Comparison of ENCODE assay signal across 29 mouse cellular contexts in genomic region chr2:25846516-25846915, GRCm38 (mm10). TPM values are rescaled to one million over a fixed set of nuclear protein-coding genes. Genes with fewer than 3 reads are reported as not detected.
DNase-seq lines count a peak whose midpoint lies in the region; ATAC-seq lines count a peak whose summit lies in the region.
"Had no signal": no experiment of that assay in that cellular context is flagged by ENCODE, and none has a peak within 500 bp of the region (broad histone marks: within the 10 kb centered on the region; RNA-seq: fewer than 3 reads in every experiment).

No protein-coding gene starts in this region.

- DNase-seq in embryonic facial prominence, embryonic 10.5 days (ENCODE audit: low spot score), result no peak
- DNase-seq in embryonic facial prominence, embryonic 14.5 days (ENCODE audit: low spot score), result peak; percentile 37
- DNase-seq in testis, postnatal 10 days (ENCODE audit: low spot score), result peak; percentile 64
- DNase-seq in thymus, postnatal 25 days, result no peak
- no peak for DNase-seq in lung, postnatal 36 days
- DNase-seq: adrenal gland, adult 8-10 months; adrenal gland, postnatal 25 days; cerebellum, adult 11-12 months; cerebellum, adult 9-10 months; gastrocnemius, postnatal 10 days; gastrocnemius, postnatal 36 days; heart, adult 2 months; heart, postnatal 14 days; heart, postnatal 4 days had no signal

- ATAC-seq in embryonic facial prominence, embryonic 12.5 days (ENCODE audit: insufficient number of reproducible peaks, insufficient read depth, low FRiP score, low TSS enrichment), result no peak
- peak; percentile 60; the same call in 1 of the 2 replicates for ATAC-seq in embryonic facial prominence, embryonic 14.5 days (ENCODE audit: low read depth)
- ATAC-seq: activated CD4-positive, CD25-positive, alpha-beta regulatory T cell, adult 4 months; CD4-positive, CD25-positive, alpha-beta regulatory T cell, adult 4 months; forebrain, embryonic 13.5 days; forebrain, embryonic 16.5 days had no signal

- WGBS in embryonic facial prominence, embryonic 12.5 days, result 76% methylated on average over 8 of the region's 8 CpGs
- WGBS in embryonic facial prominence, embryonic 10.5 days, result 86% methylated on average over 8 of the region's 8 CpGs
- WGBS in embryonic facial prominence, embryonic 14.5 days, result 55% methylated on average over 8 of the region's 8 CpGs

- H3K27ac ChIP-seq in embryonic facial prominence, embryonic 12.5 days, result 0 out of 2 replicates have a peak overlapping the region, but pooled peaks have one; percentile 11
- no peak overlapping the region for H3K27ac ChIP-seq in embryonic facial prominence, embryonic 10.5 days (replicated peaks)
- no peak overlapping the region for H3K27ac ChIP-seq in embryonic facial prominence, embryonic 14.5 days (replicated peaks; ENCODE audit: low read depth, low read length)
- H3K27ac ChIP-seq: embryonic facial prominence, embryonic 13.5 days; forebrain, embryonic 10.5 days; forebrain, embryonic 13.5 days; heart, adult 2 months; heart, embryonic 10.5 days; heart, embryonic 13.5 days; hindbrain, embryonic 15.5 days had no signal

- H3K36me3 ChIP-seq in embryonic facial prominence, embryonic 12.5 days, result no peaks in the 10 kb centered on the region
- no peaks in the 10 kb centered on the region for H3K36me3 ChIP-seq in embryonic facial prominence, embryonic 10.5 days (replicated peaks)
- H3K36me3 ChIP-seq in embryonic facial prominence, embryonic 14.5 days (ENCODE audit: control insufficient read depth, insufficient read depth, low read length), result no peaks in the 10 kb centered on the region
- H3K36me3 ChIP-seq: embryonic facial prominence, embryonic 13.5 days; forebrain, embryonic 10.5 days; heart, embryonic 10.5 days; heart, embryonic 13.5 days; hindbrain, embryonic 15.5 days had no signal

- H3K4me2 ChIP-seq in embryonic facial prominence, embryonic 12.5 days (replicated peaks), result no peak overlapping the region
- no peak overlapping the region for H3K4me2 ChIP-seq in embryonic facial prominence, embryonic 14.5 days (ENCODE audit: low read depth, low read length)
- H3K4me2 ChIP-seq: embryonic facial prominence, embryonic 13.5 days; forebrain, embryonic 13.5 days; heart, embryonic 13.5 days; hindbrain, embryonic 15.5 days had no signal

- H3K27me3 ChIP-seq in embryonic facial prominence, embryonic 12.5 days, result no peaks in the 10 kb centered on the region
- H3K27me3 ChIP-seq in embryonic facial prominence, embryonic 10.5 days (replicated peaks; ENCODE audit: low read depth, poor library complexity, severe bottlenecking), result no peaks in the 10 kb centered on the region
- no peaks in the 10 kb centered on the region for H3K27me3 ChIP-seq in embryonic facial prominence, embryonic 14.5 days (replicated peaks; ENCODE audit: control insufficient read depth, insufficient read depth, low read length)
- H3K27me3 ChIP-seq: embryonic facial prominence, embryonic 13.5 days; forebrain, embryonic 13.5 days; hindbrain, embryonic 15.5 days had no signal

- H3K9me3 ChIP-seq in embryonic facial prominence, embryonic 12.5 days, result no peaks in the 10 kb centered on the region
- H3K9me3 ChIP-seq in embryonic facial prominence, embryonic 10.5 days, result no peaks in the 10 kb centered on the region
- H3K9me3 ChIP-seq in embryonic facial prominence, embryonic 14.5 days (ENCODE audit: control insufficient read depth, low read length), result no peaks in the 10 kb centered on the region
- H3K9me3 ChIP-seq: embryonic facial prominence, embryonic 13.5 days; forebrain, embryonic 10.5 days; forebrain, embryonic 13.5 days; heart, embryonic 10.5 days; heart, embryonic 13.5 days; hindbrain, embryonic 15.5 days had no signal

- no peaks in the 10 kb centered on the region for H3K4me1 ChIP-seq in embryonic facial prominence, embryonic 12.5 days
- 0 out of 2 replicates have a peak, but pooled peaks cover under 1% of the 10 kb centered on the region for H3K4me1 ChIP-seq in embryonic facial prominence, embryonic 10.5 days
- H3K4me1 ChIP-seq in embryonic facial prominence, embryonic 14.5 days (ENCODE audit: control insufficient read depth, insufficient read depth, low read length), result 0 out of 2 replicates have a peak, but pooled peaks cover 5% of the 10 kb centered on the region
- H3K4me1 ChIP-seq: heart, embryonic 10.5 days; heart, embryonic 13.5 days; hindbrain, embryonic 15.5 days had no signal

- no peak overlapping the region for H3K4me3 ChIP-seq in embryonic facial prominence, embryonic 12.5 days
- H3K4me3 ChIP-seq in embryonic facial prominence, embryonic 10.5 days, result no peak overlapping the region
- H3K4me3 ChIP-seq in embryonic facial prominence, embryonic 14.5 days (ENCODE audit: low read depth, low read length), result no peak overlapping the region
- H3K4me3 ChIP-seq: embryonic facial prominence, embryonic 13.5 days; forebrain, embryonic 10.5 days; forebrain, embryonic 13.5 days; heart, adult 2 months; heart, embryonic 10.5 days; heart, embryonic 13.5 days; hindbrain, embryonic 15.5 days had no signal

- no peak overlapping the region for H3K9ac ChIP-seq in embryonic facial prominence, embryonic 12.5 days
- H3K9ac ChIP-seq in embryonic facial prominence, embryonic 14.5 days (ENCODE audit: low read depth, low read length), result no peak overlapping the region
- H3K9ac ChIP-seq: embryonic facial prominence, embryonic 13.5 days; forebrain, embryonic 13.5 days; heart, embryonic 13.5 days; hindbrain, embryonic 15.5 days had no signal

RNA-seq across cellular contexts. Expression of gene Sohlh1, which starts 0.5 kb away (rescaled TPM):
- not detected in 2 replicates for polyA plus RNA-seq in embryonic facial prominence, embryonic 12.5 days (2016; fragmentation: Nextera tagmentation; extraction: Ambion mirVana)
- polyA plus RNA-seq in embryonic facial prominence, embryonic 10.5 days (2016; fragmentation: Nextera tagmentation; extraction: Ambion mirVana), result not detected in 2 replicates
- not detected in 2 replicates for polyA plus RNA-seq in embryonic facial prominence, embryonic 14.5 days (2014; fragmentation: Nextera tagmentation; extraction: Ambion mirVana)
- polyA plus RNA-seq: brain, embryonic 14.5 days; C2C12; embryonic facial prominence, embryonic 13.5 days; forebrain, embryonic 10.5 days; forebrain, embryonic 13.5 days; forebrain, embryonic 16.5 days; heart, adult 2 months; heart, embryonic 10.5 days; heart, embryonic 13.5 days; heart, embryonic 16.5 days; hindbrain, embryonic 11.5 days; hindbrain, embryonic 15.5 days; intestine, embryonic 14.5 days had no signal

RNA-seq across cellular contexts. Expression of gene Kcnt1, which starts 17.0 kb away (rescaled TPM):
- polyA plus RNA-seq in embryonic facial prominence, embryonic 12.5 days (2016; fragmentation: Nextera tagmentation; extraction: Ambion mirVana), result 0.67 and 1.6 TPM in 2 replicates
- polyA plus RNA-seq in embryonic facial prominence, embryonic 10.5 days (2016; fragmentation: Nextera tagmentation; extraction: Ambion mirVana), result 0.10 and 0.23 TPM in 2 replicates
- polyA plus RNA-seq in embryonic facial prominence, embryonic 14.5 days (2014; fragmentation: Nextera tagmentation; extraction: Ambion mirVana), result 0.47 and 0.83 TPM in 2 replicates
- polyA plus RNA-seq: C2C12 had no signal

RNA-seq across cellular contexts. Expression of gene Lcn9, which starts 23.6 kb away (rescaled TPM):
- polyA plus RNA-seq in embryonic facial prominence, embryonic 12.5 days (2016; fragmentation: Nextera tagmentation; extraction: Ambion mirVana), result not detected in 2 replicates
- not detected in 2 replicates for polyA plus RNA-seq in embryonic facial prominence, embryonic 10.5 days (2016; fragmentation: Nextera tagmentation; extraction: Ambion mirVana)
- polyA plus RNA-seq in embryonic facial prominence, embryonic 14.5 days (2014; fragmentation: Nextera tagmentation; extraction: Ambion mirVana), result not detected in 2 replicates
- polyA plus RNA-seq: activated CD4-positive, CD25-positive, alpha-beta regulatory T cell, adult 4 months; brain, embryonic 14.5 days; C2C12; CD4-positive, CD25-positive, alpha-beta regulatory T cell, adult 4 months; embryonic facial prominence, embryonic 13.5 days; forebrain, embryonic 10.5 days; forebrain, embryonic 13.5 days; forebrain, embryonic 16.5 days; heart, adult 2 months; heart, embryonic 10.5 days; heart, embryonic 13.5 days; heart, embryonic 16.5 days; hindbrain, embryonic 11.5 days; hindbrain, embryonic 15.5 days; intestine, embryonic 14.5 days had no signal

RNA-seq across cellular contexts. Expression of gene Glt6d1, which starts 30.9 kb away (rescaled TPM):
- not detected in 2 replicates for polyA plus RNA-seq in embryonic facial prominence, embryonic 12.5 days (2016; fragmentation: Nextera tagmentation; extraction: Ambion mirVana)
- polyA plus RNA-seq in embryonic facial prominence, embryonic 10.5 days (2016; fragmentation: Nextera tagmentation; extraction: Ambion mirVana), result not detected in 2 replicates
- not detected in 2 replicates for polyA plus RNA-seq in embryonic facial prominence, embryonic 14.5 days (2014; fragmentation: Nextera tagmentation; extraction: Ambion mirVana)
- polyA plus RNA-seq: activated CD4-positive, CD25-positive, alpha-beta regulatory T cell, adult 4 months; brain, embryonic 14.5 days; C2C12; CD4-positive, CD25-positive, alpha-beta regulatory T cell, adult 4 months; embryonic facial prominence, embryonic 13.5 days; forebrain, embryonic 10.5 days; forebrain, embryonic 13.5 days; forebrain, embryonic 16.5 days; heart, adult 2 months; heart, embryonic 10.5 days; heart, embryonic 13.5 days; heart, embryonic 16.5 days; hindbrain, embryonic 11.5 days; hindbrain, embryonic 15.5 days; intestine, embryonic 14.5 days had no signal

Comparison
In these comparisons a context has a peak if more than half of its experiments do, and no peak if none do; other contexts are left out.
1. DNase-seq: peak in embryonic facial prominence, embryonic 14.5 days (single experiment) and testis, postnatal 10 days (single experiment); none in embryonic facial prominence, embryonic 10.5 days (single experiment), thymus, postnatal 25 days (single experiment) and lung, postnatal 36 days (single experiment).